Comparison of ENCODE assay signal across 9 mouse cellular contexts in the genomic region with DNA sequence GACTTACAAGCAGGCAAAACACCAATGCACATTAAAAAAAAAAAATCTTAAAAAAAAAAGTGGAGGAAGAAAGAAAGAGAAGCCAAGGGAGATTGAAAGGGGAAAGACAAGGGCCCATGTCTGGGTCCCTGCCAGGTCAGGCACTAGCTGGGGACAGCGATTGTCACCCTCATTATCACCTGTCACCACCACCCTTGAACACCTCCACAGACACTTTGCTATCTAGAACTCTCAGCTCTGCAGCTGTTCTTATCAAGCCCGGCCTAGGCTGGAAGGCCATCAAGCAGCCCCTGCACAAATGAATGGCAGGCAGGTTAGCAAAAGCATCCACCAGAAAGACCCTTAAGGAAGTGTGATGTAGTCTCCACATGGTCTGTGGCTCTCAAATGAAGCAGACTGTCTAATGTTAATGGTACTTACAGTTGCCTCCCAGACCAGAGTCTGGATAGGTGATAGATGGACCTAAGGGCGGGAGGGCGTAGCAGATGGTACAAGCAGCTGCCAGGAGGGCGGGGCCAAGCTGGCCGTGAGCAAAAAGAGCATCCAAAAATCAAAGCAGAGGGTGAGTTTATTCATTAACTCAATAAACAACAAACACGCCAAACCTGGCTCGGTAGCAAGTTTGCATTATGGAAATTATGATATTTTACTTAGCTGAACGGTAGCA.
DNase-seq lines count a peak whose midpoint lies in the region; ATAC-seq and TF ChIP-seq lines count a peak whose summit lies in the region.
"Had no signal": no experiment of that assay in that cellular context is flagged by ENCODE, and none has a peak within 500 bp of the region (broad histone marks: within the 10 kb centered on the region; RNA-seq: fewer than 3 reads in every experiment).

No protein-coding gene starts in this region.

- peaks cover 12% of the 10 kb centered on the region; the same call in 1 of the 2 replicates for H3K4me1 ChIP-seq in heart, postnatal 0 days (ENCODE audit: control insufficient read depth, insufficient read depth)
- H3K4me1 ChIP-seq in intestine, postnatal 0 days (replicated peaks; ENCODE audit: control insufficient read depth, insufficient read depth, low read length), result no peaks in the 10 kb centered on the region

- H3K27ac ChIP-seq in heart, postnatal 0 days (ENCODE audit: low read depth), result peak overlapping the region; percentile 26; the same call in 1 of the 2 replicates
- H3K27ac ChIP-seq in intestine, postnatal 0 days (ENCODE audit: low read depth, low read length), result no peak overlapping the region
- H3K27ac ChIP-seq: kidney, postnatal 0 days; limb, embryonic 15.5 days had no signal

- H3K9ac ChIP-seq in heart, postnatal 0 days (replicated peaks; ENCODE audit: low read depth, low read length), result no peak overlapping the region
- no peak overlapping the region for H3K9ac ChIP-seq in intestine, postnatal 0 days (ENCODE audit: low read depth, low read length)
- H3K9ac ChIP-seq: limb, embryonic 15.5 days had no signal

- H3K9me3 ChIP-seq in heart, postnatal 0 days (replicated peaks; ENCODE audit: control insufficient read depth, low read length), result no peaks in the 10 kb centered on the region
- H3K9me3 ChIP-seq in intestine, postnatal 0 days (ENCODE audit: control insufficient read depth), result no peaks in the 10 kb centered on the region
- H3K9me3 ChIP-seq: limb, embryonic 15.5 days had no signal

- peak; percentile 92 for ATAC-seq in heart, postnatal 0 days (ENCODE audit: insufficient read depth, low read depth)
- peak; percentile 76 for ATAC-seq in megakaryocyte progenitor cell, adult 5-6 weeks (replicated peaks; ENCODE audit: poor library complexity)
- no peak for ATAC-seq in intestine, postnatal 0 days

- WGBS in heart, postnatal 0 days, result 37% methylated on average over 9 of the region's 9 CpGs
- WGBS in intestine, postnatal 0 days, result 66% methylated on average over 9 of the region's 9 CpGs

- intact Hi-C loops in left cerebral cortex, postnatal 4 days (cut with DNase I), result no loop called here

- no peak overlapping the region for H3K4me3 ChIP-seq in heart, postnatal 0 days (ENCODE audit: low read depth, low read length)
- no peak overlapping the region for H3K4me3 ChIP-seq in intestine, postnatal 0 days (ENCODE audit: low read depth, low read length)
- H3K4me3 ChIP-seq: limb, embryonic 15.5 days had no signal

- TF ChIP-seq CTCF in heart, postnatal 0 days (IDR thresholded peaks at IDR 0.05; ENCODE audit: low read depth), result no peak
- no peak for TF ChIP-seq CTCF in intestine, postnatal 0 days (IDR thresholded peaks at IDR 0.05; ENCODE audit: low read depth)

- no peaks in the 10 kb centered on the region; the same call in 1 of the 2 replicates for H3K36me3 ChIP-seq in heart, postnatal 0 days (replicated peaks; ENCODE audit: control insufficient read depth, insufficient read depth, low read length)
- H3K36me3 ChIP-seq in intestine, postnatal 0 days (ENCODE audit: control insufficient read depth, insufficient read depth), result no peaks in the 10 kb centered on the region
- H3K36me3 ChIP-seq: limb, embryonic 15.5 days had no signal

- TF ChIP-seq EP300 in heart, postnatal 0 days (IDR thresholded peaks at IDR 0.05; ENCODE audit: low read depth), result peak; percentile 93

- H3K27me3 ChIP-seq in heart, postnatal 0 days (ENCODE audit: control insufficient read depth, insufficient read depth, low read length), result no peaks in the 10 kb centered on the region
- H3K27me3 ChIP-seq in intestine, postnatal 0 days (replicated peaks; ENCODE audit: control insufficient read depth, insufficient read depth, low read length), result no peaks in the 10 kb centered on the region
- H3K27me3 ChIP-seq: limb, embryonic 15.5 days had no signal

- H3K4me2 ChIP-seq in heart, postnatal 0 days (ENCODE audit: low read depth, low read length), result no peak overlapping the region
- no peak overlapping the region for H3K4me2 ChIP-seq in intestine, postnatal 0 days (replicated peaks; ENCODE audit: low read depth)
- H3K4me2 ChIP-seq: limb, embryonic 15.5 days had no signal

- DNase-seq in left cerebral cortex, postnatal 4 days, result peak; percentile 26
- no peak for DNase-seq in left cerebral cortex, adult 8-10 months (ENCODE audit: low spot score in 2 of 2)
- DNase-seq in heart, adult 8-10 months (ENCODE audit: low spot score), result peak; percentile 26
- DNase-seq in heart, postnatal 0 days (ENCODE audit: low spot score), result peak; percentile 78
- no peak for DNase-seq in urinary bladder, adult 18-20 months (ENCODE audit: low spot score in 2 of 2)

Comparison
In these comparisons a context has a peak if more than half of its experiments do, and no peak if none do; other contexts are left out.
1. DNase-seq: peak in left cerebral cortex, postnatal 4 days (single experiment), heart, adult 8-10 months (single experiment) and heart, postnatal 0 days (single experiment); none in left cerebral cortex, adult 8-10 months (0 of 2) and urinary bladder, adult 18-20 months (0 of 2).